Mouse (Mus musculus) hematopoietic stem cell, adult 5-6 weeks (primary cell): ENCODE results near the gene Rcan1. TPM values are rescaled to one million over a fixed set of nuclear protein-coding genes. Genes with fewer than 3 reads are reported as not detected.
A peak's percentile ranks its signal among the peaks of the same experiment; 100 is the strongest.

Experiments used
- ATAC-seq, 2 experiments: fragments of 125-278 bp in 1 of 2; replicated peaks in 1 of 2; 2 replicates each; pipeline ENCODE4 v1.8.0; 2016 to 2017; ENCODE audit warnings: inconsistent platforms in 2 of 2, mild to moderate bottlenecking in 2 of 2, moderate number of reproducible peaks in 2 of 2, low read depth in 1 of 2, moderate TSS enrichment in 1 of 2; ENCODE audit not compliant: low FRiP score in 2 of 2, poor library complexity in 2 of 2, severe bottlenecking in 2 of 2, insufficient read depth in 1 of 2, low TSS enrichment in 1 of 2
- total RNA-seq: library from RNA; stranded (forward); fragments of 172-1452, 232-1000 nt; gene quantifications from 2 replicates; pipeline ENCODE4 v1.2.3, GENCODE M21; 2017

Gene Rcan1
- total RNA-seq, 1 experiment from 2014 or later, result 5.7 TPM

DNA sequence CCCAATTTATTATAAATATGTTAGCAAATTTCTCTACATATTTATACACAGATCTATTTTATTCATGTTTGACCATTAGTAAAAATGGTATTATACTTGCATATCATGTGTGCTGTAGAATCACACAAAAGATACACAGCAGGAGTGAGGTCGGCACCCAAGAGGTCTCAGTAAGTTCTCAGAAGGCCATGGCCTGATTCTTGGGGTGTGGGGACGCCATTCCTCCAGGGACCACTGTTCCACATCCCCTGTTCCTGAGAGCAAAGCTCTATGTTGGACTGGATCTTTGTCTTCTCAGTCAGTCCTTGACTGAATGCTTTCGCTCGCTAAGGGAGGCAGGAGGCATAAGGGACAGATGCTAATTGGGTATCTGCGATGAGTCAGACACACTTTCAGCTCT lies 14.8 kb upstream of the Rcan1 start, which contains the start of gene Clic6:
Clic6 (plus strand) TSS at position 301 of the 400 bp plus-strand sequence.
- no peak for ATAC-seq

DNA sequence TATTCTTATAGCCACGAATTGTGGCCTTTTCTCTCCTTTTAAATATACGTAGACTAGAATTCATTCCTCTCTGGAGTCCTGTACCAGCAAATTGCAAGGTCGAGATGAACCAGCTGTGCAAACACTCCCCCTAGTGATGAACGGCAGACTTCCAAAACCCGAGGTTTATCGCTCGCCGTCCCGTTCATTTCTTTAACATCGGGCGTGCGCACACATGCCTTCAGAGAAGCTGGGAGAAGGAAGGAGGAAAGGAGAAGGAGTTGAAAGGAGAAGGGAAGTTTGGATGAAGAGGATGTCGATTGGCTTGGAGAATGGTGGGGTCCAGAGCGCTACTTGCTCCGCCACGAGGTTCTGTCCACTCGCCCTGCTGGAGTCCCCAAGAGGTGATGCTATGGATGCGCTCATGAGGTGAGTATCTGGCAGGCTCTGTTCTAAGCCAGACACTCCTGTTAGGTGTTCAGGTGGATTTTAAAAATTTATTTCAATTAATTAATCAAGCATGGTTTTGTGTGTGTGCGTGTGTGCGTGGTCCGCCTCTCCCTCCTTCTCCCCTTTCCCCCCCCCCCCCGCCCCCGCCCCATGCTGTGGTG lies 8.0 kb upstream of the Rcan1 start:
- ATAC-seq, result peak in 1 of 2 experiments; percentile 62; a peak in 2 of 4 replicates

DNA sequence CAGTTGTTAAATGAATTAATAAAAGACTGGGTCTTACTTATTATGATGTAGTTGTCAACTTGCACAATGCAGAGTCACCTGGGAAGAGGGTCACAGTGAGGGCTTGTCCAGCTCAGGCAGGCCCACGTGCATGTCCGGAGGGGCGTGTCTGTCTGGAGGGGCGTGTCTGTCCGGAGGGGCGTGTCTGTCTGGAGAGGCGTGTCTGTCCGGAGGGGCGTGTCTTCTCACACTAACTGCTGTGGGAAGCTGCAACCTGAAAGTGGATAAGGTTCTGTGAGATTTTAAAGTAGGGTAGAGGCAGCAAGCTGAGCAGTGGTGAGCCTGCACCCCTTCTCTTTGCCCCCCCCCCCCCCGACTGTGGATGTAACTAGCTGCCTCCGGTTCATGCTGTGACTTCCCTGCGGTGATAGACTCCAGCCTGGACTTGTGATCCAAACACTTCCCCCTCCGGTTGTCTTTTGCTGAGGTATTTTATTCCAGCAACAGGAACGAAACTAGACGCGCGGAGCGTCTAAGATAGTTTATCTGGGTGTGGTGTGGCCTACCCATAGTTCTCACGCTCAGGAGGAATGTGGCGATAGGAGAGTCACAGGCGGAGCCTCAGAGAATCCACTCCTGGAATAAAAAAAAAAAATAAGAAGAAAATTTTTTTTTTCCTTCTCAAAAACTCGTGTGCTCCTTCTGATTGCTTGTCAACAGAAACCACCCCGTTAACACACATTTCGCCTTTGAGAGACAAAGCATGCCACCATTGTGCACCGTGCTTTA lies 4.6 kb upstream of the Rcan1 start:
- ATAC-seq, result no peak

DNA sequence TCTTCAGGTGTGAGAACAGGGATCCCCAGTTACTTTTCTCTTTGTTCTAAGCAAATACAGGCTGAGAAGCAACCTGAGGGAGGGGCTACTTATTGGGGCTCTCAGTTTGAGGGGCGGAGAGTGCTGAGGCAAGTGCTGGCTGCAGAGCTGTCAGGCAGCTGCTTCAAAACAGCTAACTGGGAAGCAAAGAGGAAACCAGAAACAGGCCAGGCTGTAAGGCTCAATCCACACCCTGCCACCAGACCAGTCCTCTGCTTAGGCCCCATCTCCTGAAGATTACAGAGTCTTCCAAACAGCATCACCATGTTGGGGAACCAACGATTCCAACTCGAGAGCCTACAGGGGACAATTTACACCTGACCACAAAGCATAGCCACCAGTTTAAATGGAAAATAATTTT lies 2.2 kb upstream of the Rcan1 start:
- ATAC-seq, result no peak

DNA sequence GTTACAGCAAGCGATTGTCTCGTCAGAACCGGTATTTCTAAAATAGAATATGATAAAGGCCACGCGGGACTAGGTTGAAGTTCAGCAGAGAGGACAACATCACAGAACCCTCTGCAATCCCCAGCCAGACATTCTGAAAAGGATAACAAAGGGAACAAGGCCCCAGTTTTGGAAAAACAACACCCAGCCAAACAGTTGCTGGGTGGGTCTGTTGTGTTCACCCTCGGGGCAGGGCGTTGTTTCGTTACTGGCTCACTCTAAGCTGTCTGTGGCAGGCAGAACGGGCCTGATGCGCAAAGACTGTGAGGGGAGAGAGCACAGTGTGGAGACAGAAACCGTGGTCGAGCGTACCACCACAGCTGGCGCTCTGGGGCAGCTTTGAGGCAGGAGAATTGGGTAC lies 2.2 kb downstream of the Rcan1 start:
- ATAC-seq, result no peak

DNA sequence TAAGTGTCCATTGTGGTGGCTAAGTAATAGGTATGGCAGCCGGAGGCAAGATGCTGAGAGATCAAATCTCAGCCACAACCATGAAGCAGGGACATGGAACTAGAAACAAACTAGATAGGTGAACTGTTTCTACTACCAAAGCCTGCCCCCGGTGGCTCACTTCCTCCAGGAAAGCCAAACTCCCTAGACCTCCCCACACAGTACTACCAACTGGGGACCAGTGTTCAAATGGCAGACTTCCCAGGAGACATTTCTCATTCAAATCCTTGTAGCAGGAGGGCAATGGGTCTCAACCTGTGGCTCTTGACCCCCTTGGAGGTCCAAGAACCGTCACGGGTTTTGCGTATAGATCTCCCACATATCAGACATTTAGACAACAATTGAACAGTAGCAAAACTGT lies 3.6 kb downstream of the Rcan1 start:
- ATAC-seq, result no peak

DNA sequence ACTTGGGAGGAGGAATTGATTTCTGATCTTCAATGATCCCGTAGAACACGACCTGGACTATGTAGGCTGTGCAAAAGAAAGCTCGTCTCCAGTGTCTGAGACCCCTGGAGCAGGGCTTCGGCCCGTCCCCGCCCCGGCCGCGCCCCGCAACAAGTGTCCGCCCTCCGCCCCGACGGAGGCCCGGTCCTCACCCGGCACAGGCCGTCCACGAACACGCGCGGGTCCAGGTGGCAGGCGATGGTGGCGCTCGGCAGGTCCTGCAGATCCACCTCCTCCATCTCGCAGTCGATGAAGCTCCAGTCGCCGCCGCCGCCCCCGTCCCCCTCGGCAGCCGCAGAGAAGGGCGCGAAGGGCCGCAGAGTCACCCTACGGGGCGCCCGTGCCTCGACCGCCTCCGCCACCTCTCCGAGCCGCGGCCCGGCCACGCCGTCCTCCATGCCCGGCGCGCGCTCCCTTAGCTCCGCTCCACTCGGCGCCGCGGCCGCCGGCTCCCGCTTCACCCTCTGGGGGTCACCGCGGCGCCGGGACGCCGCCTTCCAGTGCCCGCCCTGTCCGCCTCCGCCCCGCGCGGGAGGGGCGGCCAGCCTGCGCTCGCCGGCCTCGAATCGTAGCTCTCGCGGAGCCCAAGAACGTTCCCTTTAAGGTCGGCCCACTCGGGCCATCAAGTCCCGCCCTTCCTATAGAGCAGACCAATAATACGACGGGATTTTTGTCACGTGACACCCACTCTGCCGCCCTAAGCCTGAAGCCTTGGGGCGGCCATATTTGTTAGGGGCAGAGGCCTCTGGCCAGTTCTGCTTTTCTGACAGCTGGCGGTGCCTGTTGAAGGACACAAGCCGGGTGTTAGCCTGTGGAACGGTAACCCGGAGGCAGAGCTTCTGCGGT lies 4.8 kb downstream of the Rcan1 start:
- ATAC-seq, result peak; percentile 95 to 96

DNA sequence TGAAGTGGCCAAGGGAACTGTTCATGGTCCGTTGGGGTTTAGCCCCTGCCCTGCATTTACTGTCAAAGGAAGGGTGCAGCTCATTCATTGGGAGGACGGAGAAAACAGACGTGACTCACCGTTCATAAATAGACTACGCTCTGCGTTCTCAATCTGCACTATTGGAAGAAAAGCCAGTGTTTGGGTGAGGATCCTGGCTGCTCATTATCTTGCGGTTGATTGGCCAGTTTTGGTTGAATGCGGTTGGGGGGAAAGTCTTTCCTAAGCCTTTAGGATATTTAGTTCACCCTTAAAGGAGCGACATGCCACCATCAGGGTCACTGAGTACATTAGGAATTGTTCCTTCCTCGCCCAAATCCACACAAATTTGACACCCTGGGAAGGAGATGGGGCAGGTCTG lies 5.4 kb downstream of the Rcan1 start:
- ATAC-seq, result no peak

DNA sequence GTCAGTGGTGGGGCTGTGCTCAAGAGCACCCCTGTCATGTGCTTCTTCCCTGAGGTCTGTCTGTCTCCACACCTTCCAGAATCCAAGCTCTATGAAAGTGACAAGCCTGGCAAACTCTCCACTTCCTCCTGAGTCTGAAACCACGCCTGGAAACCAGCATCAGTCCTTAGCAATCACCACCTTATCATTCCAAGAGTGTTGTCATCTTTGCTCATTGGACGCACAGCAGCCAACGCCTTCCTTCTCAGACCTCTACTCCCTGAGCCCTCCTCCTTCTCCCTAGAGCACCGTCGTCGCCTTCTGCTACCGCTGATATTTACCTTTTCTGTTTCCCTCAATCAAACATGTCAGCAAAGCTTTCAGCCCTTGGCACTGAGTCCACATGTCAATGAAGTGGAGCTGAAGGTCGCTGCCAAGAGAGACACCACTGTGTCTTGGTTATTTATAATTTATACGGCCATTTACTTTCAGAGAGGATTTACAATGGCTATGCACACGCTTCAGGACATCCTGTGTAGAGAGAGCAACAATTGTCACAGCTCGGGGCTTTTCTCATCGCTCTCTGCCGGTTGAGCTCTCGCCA lies 6.2 kb downstream of the Rcan1 start:
- ATAC-seq, result no peak

DNA sequence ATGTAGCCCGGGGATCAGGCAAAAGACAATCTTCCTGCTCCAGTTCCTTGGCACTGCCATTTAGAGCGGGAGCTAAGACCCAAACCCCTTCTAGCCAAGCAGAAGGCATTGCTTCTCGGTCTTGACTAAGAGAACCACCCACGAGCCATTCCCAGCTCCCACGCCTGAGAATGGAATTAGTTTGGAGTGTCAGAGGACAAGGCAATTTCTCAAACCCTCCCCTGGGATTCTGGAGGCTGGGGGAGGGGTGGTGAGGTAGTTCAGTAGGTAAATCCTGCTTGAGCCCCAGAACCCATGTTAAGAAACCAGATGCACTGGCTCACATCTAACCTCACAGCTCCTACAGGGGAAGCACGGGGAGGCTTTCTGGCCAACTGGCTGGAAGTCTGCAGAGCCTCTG lies 9.3 kb downstream of the Rcan1 start:
- no peak for ATAC-seq

DNA sequence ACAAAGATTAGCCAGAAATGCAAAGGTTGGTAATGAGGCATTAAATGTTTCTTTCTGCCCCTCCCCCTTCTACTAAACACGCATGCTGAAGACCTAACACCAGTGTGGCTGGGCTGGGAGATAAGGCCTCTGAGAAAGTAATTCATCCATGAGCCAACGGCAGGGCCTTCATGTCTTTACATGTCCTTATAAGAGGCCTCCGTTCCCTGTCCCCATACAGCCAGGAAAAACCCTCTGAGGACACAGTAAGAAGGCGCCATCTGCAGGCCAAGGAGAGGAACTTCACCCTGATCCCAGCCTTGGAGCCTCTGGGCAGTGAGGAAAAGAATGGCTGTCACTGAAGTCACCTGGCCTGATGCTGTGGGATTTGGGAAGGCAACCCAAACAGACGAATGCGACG lies 13.1 kb downstream of the Rcan1 start:
- ATAC-seq, result peak; percentile 50 to 86

DNA sequence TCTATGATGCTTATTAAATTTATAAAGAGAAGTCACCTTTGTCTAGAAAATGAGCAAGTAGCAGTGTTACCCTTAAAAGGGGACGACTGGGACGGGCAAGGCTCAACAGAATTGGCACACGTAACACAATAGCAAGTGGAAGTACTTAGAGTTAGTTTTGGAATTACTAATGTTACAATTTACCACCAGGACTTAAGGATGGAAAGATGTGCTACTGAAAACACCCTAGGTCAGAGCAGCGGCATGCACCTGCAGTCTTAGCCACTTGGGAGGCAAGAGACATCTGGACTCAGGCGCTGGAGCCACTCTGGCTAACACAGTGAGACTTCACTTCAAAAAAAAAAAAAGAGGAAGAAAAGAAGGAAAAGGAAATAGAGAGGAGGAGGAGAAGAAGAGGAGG lies 14.7 kb downstream of the Rcan1 start:
- ATAC-seq, result no peak

DNA sequence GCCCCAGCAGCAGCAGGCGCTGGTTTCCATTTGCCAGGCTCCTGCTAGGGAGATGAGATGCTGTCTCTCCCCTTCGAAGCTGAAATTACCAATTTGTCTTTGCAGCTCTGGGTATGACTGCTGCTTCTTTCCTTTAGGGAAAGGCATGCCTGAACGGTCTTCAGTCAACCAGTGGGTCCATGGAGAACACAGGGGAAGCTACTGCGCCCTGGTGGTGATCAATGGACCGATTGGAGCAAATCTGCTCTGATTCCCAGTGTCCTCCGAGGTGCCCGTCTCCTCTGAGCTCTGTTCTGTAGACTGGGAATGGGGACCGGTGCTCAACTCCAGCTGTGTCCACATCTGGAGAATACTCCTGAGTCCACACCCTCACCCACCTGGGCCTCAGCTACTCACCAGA lies 15.2 kb downstream of the Rcan1 start:
- ATAC-seq, result no peak

DNA sequence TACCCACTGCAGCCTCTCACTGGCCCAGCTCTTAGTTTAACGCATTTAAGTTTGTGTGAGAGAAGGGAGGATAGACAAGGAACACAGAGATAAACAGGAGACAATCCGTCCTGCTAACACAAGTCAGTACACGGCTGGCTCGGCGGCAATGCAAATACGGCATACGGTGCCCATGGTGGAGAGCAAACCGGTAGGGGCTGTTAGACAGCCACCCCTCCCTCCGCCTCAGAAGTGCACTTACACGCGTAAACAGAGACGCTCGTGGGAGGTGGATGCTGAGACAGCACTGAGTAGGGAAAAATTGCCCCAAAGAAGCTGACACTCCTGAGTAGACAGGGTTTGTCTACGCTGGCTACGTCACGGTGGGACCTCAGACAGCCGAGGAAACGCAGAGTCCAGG lies 16.2 kb downstream of the Rcan1 start:
- no peak for ATAC-seq

DNA sequence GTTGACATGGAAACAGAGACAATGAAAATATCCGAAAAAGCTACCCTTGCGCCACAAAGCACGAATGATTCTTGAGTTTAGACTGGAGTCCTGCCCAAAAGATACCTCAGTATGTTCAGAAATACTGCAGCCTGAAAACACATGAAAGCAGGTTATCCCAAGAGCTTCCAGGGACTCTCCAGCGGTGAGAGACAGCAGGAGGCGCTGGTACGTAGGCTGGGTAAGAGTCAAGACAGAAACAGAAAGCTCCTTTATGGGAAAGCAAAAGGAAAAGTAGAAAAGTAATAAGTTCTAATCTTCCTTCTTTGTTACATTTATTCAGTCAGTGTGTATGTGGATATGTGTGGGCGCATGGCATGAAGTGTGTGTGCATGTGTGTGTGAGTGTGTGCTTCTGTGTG lies 16.7 kb downstream of the Rcan1 start:
- ATAC-seq, result no peak

DNA sequence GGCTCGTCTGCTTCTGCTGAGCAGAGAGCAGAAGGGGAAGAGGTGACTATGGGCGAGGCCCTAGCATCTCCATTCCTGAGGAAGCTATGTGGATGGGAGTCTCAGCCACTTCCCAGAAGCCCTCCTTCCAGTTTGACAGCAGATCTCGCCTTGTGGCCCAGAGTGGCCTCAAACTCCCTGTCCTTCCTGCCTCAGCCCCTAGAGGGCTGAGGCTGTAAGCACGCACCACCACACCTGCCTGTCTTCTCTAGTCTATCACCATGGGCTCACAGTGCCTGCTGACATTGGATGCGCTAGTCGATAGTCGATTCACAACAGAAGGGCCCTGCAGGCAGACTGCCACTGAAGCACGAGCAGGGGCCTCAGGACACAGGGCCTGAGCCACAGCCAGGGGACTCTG lies 18.1 kb downstream of the Rcan1 start:
- peak; percentile 34 to 37; a peak in 2 of 4 replicates for ATAC-seq

DNA sequence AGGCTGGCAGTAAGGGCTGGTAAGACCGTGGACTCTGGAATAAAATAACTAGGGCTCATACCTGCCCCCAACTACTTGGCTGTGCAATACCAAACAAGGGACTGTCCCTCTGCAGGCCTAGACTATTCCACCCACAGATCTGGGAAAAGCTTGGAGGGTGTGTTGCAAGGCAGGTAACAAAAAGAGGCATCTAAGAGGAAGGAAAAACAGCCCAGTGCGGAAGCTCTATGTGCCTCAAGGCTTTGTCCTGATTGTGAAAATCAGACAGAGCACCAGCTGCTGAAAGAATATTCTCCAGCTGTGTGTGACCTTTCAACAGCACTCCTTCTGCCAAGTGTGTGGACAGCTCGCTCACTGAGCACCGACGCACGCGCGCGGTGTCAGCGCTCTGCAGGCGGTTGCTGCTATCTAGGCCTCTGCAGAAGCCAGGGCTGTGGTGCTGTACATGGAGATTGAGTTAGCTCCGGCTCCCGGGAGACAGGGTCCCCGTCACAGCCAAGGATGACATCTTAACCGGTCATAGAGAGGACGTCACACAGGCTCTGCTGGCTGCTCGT lies 19.1 kb downstream of the Rcan1 start:
- ATAC-seq, result no peak

DNA sequence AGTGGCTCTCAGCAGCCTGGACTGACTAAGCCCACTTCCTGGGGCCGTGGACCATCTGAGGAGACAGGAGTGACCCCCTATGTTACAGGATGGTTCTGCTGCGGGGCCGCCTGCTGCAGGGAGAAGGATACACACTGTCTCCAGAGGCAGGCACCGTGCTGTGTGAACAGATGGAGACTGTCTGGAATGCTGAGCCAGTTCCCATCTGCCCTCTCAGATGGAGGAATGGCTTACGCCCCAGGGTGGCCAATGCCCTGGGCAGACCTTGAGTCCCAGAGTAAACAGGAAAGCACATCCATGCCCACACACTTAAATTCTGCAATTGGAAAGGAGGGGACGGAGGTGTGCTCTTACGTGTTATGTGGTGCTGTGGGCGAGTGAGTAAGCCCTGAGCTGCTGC lies 20.3 kb downstream of the Rcan1 start:
- ATAC-seq, result no peak
